Mouse (Mus musculus) embryonic facial prominence, embryonic 13.5 days (tissue): Measurements from ENCODE around the gene Pank2. TPM values are rescaled to one million over a fixed set of nuclear protein-coding genes. Genes with fewer than 3 reads are reported as not detected.
"Not testable (repeated sequence)": the region's sequence is repeated elsewhere in the genome, so short reads cannot be mapped to it uniquely, and the experiment has no call there.

Source experiments
- ATAC-seq: fragments of 200-750 bp; cut with Nextera tagmentation; 2 replicates; pipeline ENCODE4 v1.8.0; 2017; ENCODE audit warnings: low read depth; ENCODE audit not compliant: insufficient number of reproducible peaks, insufficient read depth, low FRiP score, low TSS enrichment
- H3K27ac ChIP-seq: fragments of 300-500 bp; sonication (generic); 2 replicates; pipeline ENCODE4 v1.5.1; 2015; ENCODE audit warnings: moderate library complexity, mild to moderate bottlenecking, inconsistent platforms
- H3K27me3 ChIP-seq: fragments of 300-500 bp; sonication (generic); 2 replicates; pipeline ENCODE4 v1.6.1; 2015; ENCODE audit warnings: mild to moderate bottlenecking, inconsistent platforms
- H3K36me3 ChIP-seq: fragments of 300-500 bp; sonication (generic); 2 replicates; pipeline ENCODE4 v1.6.1; 2015; ENCODE audit warnings: mild to moderate bottlenecking, inconsistent platforms
- H3K4me1 ChIP-seq: fragments of 300-500 bp; sonication (generic); 2 replicates; pipeline ENCODE4 v1.6.1; 2015; ENCODE audit warnings: inconsistent platforms
- H3K4me2 ChIP-seq: fragments of 300-500 bp; sonication (generic); 2 replicates; pipeline ENCODE4 v1.6.1; 2015; ENCODE audit warnings: moderate library complexity, mild to moderate bottlenecking, inconsistent platforms
- H3K4me3 ChIP-seq: fragments of 300-500 bp; sonication (generic); 2 replicates; pipeline ENCODE4 v1.5.1; 2015; ENCODE audit warnings: mild to moderate bottlenecking, inconsistent platforms
- H3K9ac ChIP-seq: fragments of 300-500 bp; sonication (generic); 2 replicates; pipeline ENCODE4 v1.6.1; 2015; ENCODE audit warnings: mild to moderate bottlenecking, inconsistent platforms
- H3K9me3 ChIP-seq: fragments of 300-500 bp; sonication (generic); 2 replicates; pipeline ENCODE4 v1.6.1; 2016; ENCODE audit warnings: inconsistent platforms
- WGBS: fragments of 180-500 bp; shearing (Covaris S2); methylation state at CpG from one replicate; pipeline ENCODE4 v1.1.7; 2015; ENCODE audit warnings: mixed read lengths; 5-methylcytosine and 5-hydroxymethylcytosine counted together
- polyA plus RNA-seq: library from polyadenylated mRNA; unstranded; fragments of >200 nt; fragmentation: Nextera tagmentation; extraction: Ambion mirVana; gene quantifications from 2 replicates; pipeline ENCODE4 v1.2.1, GENCODE M21; 2015

Gene Pank2
- polyA plus RNA-seq, result 43.3 and 45.7 TPM in 2 replicates

GRCm38 (mm10) chr2:131262213-131262672, at the start of gene Pank2:
Gene Pank2 (plus strand): TSS chr2:131262495.
- Histone ChIP-seq H3K4me3 (peak within 1 kb of the TSS; percentile 78), H3K9ac (peak within 1 kb of the TSS; percentile 97), H3K4me2 (peak within 1 kb of the TSS; percentile 79), H3K27me3 (no peaks in the 10 kb centered on the region), H3K9me3 (no peaks in the 10 kb centered on the region), H3K27ac (peak within 1 kb of the TSS; percentile 100), H3K36me3 (no peaks in the 10 kb centered on the region), H3K4me1 (peaks cover 32% of the 10 kb centered on the region)
- under 1% methylated on average over 45 of the region's 49 CpGs for WGBS
- ATAC-seq, result peak; percentile 100

DNA sequence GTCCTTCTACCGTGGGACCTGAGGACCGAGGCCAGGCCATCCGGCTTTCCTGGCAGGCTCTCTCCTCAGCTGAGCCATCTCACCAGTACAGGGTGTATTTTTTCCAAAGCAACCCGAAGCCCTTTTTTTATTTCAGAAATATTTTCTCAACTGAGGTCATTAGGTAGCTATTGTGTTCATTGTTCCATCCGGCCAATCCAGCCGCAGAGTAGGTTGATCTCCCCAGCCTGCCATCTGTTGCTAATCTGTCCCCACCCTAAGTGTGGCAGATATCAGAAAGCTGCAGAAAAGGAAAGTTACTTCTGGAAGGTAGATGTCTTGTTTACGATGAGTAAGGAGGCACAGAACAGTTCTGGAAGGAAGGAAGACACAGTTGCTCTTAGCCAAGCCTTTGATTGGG, 48.5 kb upstream of the Pank2 start:
- H3K36me3 ChIP-seq, result peaks cover 22% of the 10 kb centered on the region
- H3K27ac ChIP-seq, result no peak overlapping the region
- no peak for ATAC-seq
- no peaks in the 10 kb centered on the region for H3K27me3 ChIP-seq
- H3K4me1 ChIP-seq, result peaks cover 12% of the 10 kb centered on the region
- peak overlapping the region; percentile 27; the same call in 1 of the 2 replicates for H3K9ac ChIP-seq
- H3K4me2 ChIP-seq, result no peak overlapping the region
- H3K4me3 ChIP-seq, result no peak overlapping the region
- no peaks in the 10 kb centered on the region for H3K9me3 ChIP-seq
- 77% methylated on average over 7 of the region's 7 CpGs for whole genome bisulfite sequencing

GRCm38 (mm10) chr2:131215941-131216858, 46.1 kb upstream of the Pank2 start:
- peaks cover 22% of the 10 kb centered on the region for H3K36me3 ChIP-seq
- 86% methylated on average over 7 of the region's 7 CpGs for WGBS
- no peak overlapping the region for H3K9ac ChIP-seq
- H3K27me3 ChIP-seq, result no peaks in the 10 kb centered on the region
- H3K9me3 ChIP-seq, result no peaks in the 10 kb centered on the region
- no peak overlapping the region for H3K4me2 ChIP-seq
- no peak overlapping the region for H3K4me3 ChIP-seq
- H3K4me1 ChIP-seq, result peaks cover 2% of the 10 kb centered on the region
- H3K27ac ChIP-seq, result no peak overlapping the region
- no peak for ATAC-seq

DNA sequence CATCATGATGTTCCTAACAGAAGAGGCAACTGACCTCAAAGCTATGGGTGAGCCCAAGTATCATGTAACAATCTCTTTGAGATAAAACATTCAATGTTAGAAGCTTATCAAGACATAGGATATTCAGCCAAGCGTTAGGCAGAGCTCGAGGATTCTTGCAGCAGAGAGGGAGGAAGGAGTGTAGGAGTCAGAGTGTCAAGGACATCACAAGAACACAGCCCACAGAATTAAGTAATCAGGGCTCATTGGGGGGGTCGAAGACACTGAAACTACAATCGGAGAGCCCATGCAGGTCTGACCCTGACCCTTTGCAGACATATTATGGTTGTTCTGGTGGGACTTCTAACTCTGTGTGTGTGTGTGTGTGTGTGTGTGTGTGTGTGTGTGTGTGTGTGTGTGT, 42.3 kb upstream of the Pank2 start:
- ATAC-seq, result no peak
- 78% methylated on average over 4 of the region's 4 CpGs for WGBS
- no peak overlapping the region for H3K27ac ChIP-seq
- no peaks in the 10 kb centered on the region for H3K9me3 ChIP-seq
- H3K36me3 ChIP-seq, result no peaks in the 10 kb centered on the region
- no peak overlapping the region for H3K9ac ChIP-seq
- no peaks in the 10 kb centered on the region for H3K4me1 ChIP-seq
- no peak overlapping the region for H3K4me2 ChIP-seq
- H3K27me3 ChIP-seq, result no peaks in the 10 kb centered on the region
- no peak overlapping the region for H3K4me3 ChIP-seq

GRCm38 (mm10) chr2:131221853-131222515, 40.3 kb upstream of the Pank2 start:
- Histone ChIP-seq H3K4me2 (no peak overlapping the region), H3K27me3 (no peaks in the 10 kb centered on the region), H3K27ac (no peak overlapping the region), H3K36me3 (no peaks in the 10 kb centered on the region), H3K9me3 (no peaks in the 10 kb centered on the region), H3K9ac (no peak overlapping the region), H3K4me1 (no peaks in the 10 kb centered on the region), H3K4me3 (no peak overlapping the region)
- no peak for ATAC-seq
- WGBS, result 65% methylated on average over 3 of the region's 3 CpGs

DNA sequence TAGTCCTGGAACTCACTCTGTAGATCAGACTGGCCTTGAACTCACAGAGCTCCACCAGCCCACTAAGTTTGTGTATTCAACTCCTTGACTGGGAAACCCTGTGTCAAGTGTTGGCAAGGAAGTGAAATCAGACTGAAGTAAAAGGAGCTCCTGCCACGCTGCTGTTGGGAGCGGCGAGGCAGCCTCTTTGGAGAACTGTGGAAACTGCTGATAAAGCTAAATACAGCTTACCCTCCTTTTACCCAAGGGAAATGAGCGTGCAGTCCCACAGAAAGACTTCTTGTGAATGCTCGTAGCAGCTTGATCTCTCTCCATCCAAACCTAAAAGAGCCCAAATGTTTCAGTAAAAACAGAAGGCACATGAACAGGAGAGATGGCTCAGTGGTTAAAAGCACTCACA, 39.7 kb upstream of the Pank2 start:
- 50% methylated on average over 5 of the region's 5 CpGs for WGBS
- no peaks in the 10 kb centered on the region for H3K4me1 ChIP-seq

DNA sequence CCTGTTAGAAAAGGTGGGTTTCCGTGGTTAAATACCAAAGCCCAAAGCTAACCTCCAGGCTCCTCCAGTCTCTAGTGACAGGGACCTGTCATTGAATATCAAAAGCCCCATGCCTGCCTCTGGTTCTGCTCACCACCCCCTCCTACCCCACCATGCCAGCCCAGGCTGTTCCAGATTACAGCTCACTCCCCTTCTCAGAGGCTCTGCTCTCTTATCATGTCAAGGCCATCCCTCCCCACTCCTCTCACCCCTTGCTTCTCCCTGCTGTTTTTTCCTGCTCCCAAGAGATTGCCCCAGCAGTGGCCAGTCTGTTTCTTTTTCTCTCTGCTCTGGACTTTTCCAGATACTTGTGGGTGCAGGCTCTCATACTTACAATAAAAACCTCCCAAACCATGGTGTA, 38.7 kb upstream of the Pank2 start:
- H3K27ac ChIP-seq, result no peak overlapping the region
- no peak overlapping the region for H3K4me2 ChIP-seq
- H3K27me3 ChIP-seq, result no peaks in the 10 kb centered on the region
- H3K9ac ChIP-seq, result no peak overlapping the region
- ATAC-seq, result no peak
- 67% methylated on average over 1 of the region's 1 CpGs for WGBS
- H3K9me3 ChIP-seq, result no peaks in the 10 kb centered on the region
- no peak overlapping the region for H3K4me3 ChIP-seq
- H3K36me3 ChIP-seq, result no peaks in the 10 kb centered on the region
- no peaks in the 10 kb centered on the region for H3K4me1 ChIP-seq

More for the DNA sequence above, 39.7 kb upstream of the Pank2 start:
- Histone ChIP-seq H3K4me2 (no peak overlapping the region), H3K27ac (no peak overlapping the region), H3K36me3 (no peaks in the 10 kb centered on the region), H3K9ac (no peak overlapping the region), H3K4me3 (no peak overlapping the region), H3K27me3 (no peaks in the 10 kb centered on the region), H3K9me3 (no peaks in the 10 kb centered on the region)
- no peak for ATAC-seq

- H3K4me1 ChIP-seq, result no peaks in the 10 kb centered on the region
- 86% methylated on average over 6 of the region's 6 CpGs for WGBS
- H3K36me3 ChIP-seq, result no peaks in the 10 kb centered on the region
- H3K27me3 ChIP-seq, result no peaks in the 10 kb centered on the region
- no peak overlapping the region for H3K9ac ChIP-seq
- no peaks in the 10 kb centered on the region for H3K9me3 ChIP-seq
- H3K27ac ChIP-seq, result no peak overlapping the region
- H3K4me3 ChIP-seq, result no peak overlapping the region
- no peak overlapping the region for H3K4me2 ChIP-seq
- ATAC-seq, result no peak
These were observed 37.1 kb upstream of the Pank2 start for GRCm38 (mm10) chr2:131225178-131225577.

- not testable (repeated sequence) for H3K9ac ChIP-seq, H3K27ac ChIP-seq, H3K9me3 ChIP-seq, H3K36me3 ChIP-seq, H3K4me3 ChIP-seq, H3K4me1 ChIP-seq, H3K4me2 ChIP-seq, ATAC-seq, H3K27me3 ChIP-seq
- WGBS, result 81% methylated on average over 2 of the region's 2 CpGs
These were observed 35.6 kb upstream of the Pank2 start for GRCm38 (mm10) chr2:131226669-131227068.

- WGBS, result 82% methylated on average over 3 of the region's 3 CpGs
- H3K36me3 ChIP-seq, result no peaks in the 10 kb centered on the region
- no peaks in the 10 kb centered on the region for H3K27me3 ChIP-seq
- no peak overlapping the region for H3K9ac ChIP-seq
- no peak overlapping the region for H3K4me2 ChIP-seq
- H3K9me3 ChIP-seq, result no peaks in the 10 kb centered on the region
- no peak overlapping the region for H3K4me3 ChIP-seq
- H3K27ac ChIP-seq, result no peak overlapping the region
- ATAC-seq, result no peak
- H3K4me1 ChIP-seq, result no peaks in the 10 kb centered on the region
These were observed 35.1 kb upstream of the Pank2 start for GRCm38 (mm10) chr2:131227243-131227642.

- no peak overlapping the region for H3K9ac ChIP-seq
- 81% methylated on average over 2 of the region's 2 CpGs for WGBS
- no peak overlapping the region for H3K4me3 ChIP-seq
- H3K36me3 ChIP-seq, result peaks cover 5% of the 10 kb centered on the region; the same call in 1 of the 2 replicates
- no peaks in the 10 kb centered on the region for H3K9me3 ChIP-seq
- H3K27ac ChIP-seq, result no peak overlapping the region
- H3K4me1 ChIP-seq, result peaks cover 21% of the 10 kb centered on the region
- ATAC-seq, result no peak
- no peaks in the 10 kb centered on the region for H3K27me3 ChIP-seq
- H3K4me2 ChIP-seq, result no peak overlapping the region
These were observed 29.7 kb upstream of the Pank2 start for GRCm38 (mm10) chr2:131232558-131232957.
